Mouse (Mus musculus) embryonic facial prominence, embryonic 11.5 days (tissue): Measurements from ENCODE around the gene Cacna1f. TPM values are rescaled to one million over a fixed set of nuclear protein-coding genes. Genes with fewer than 3 reads are reported as not detected.
A peak's percentile ranks its signal among the peaks of the same experiment; 100 is the strongest.

ENCODE experiments used
- ATAC-seq: fragments of 200-750 bp; cut with Nextera tagmentation; replicated peaks from 2 replicates; pipeline ENCODE4 v1.8.0; 2017; ENCODE audit warnings: low read depth; ENCODE audit not compliant: insufficient number of reproducible peaks, low FRiP score, low TSS enrichment
- DNase-seq: peaks from one replicate; pipeline ENCODE4 v3.0.0-alpha.2; 2015; ENCODE audit warnings: low spot score
- H3K27ac ChIP-seq: fragments of 300-500 bp; sonication (generic); replicated peaks from 2 replicates; pipeline ENCODE4 v1.5.1; 2014; ENCODE audit warnings: mild to moderate bottlenecking, low read depth, low read length, control low read depth
- H3K27me3 ChIP-seq: fragments of 300-500 bp; sonication (generic); 2 replicates; pipeline ENCODE4 v1.6.1; 2014; ENCODE audit warnings: mild to moderate bottlenecking, low read length, moderate library complexity, mixed read lengths; ENCODE audit not compliant: control insufficient read depth, insufficient read depth
- H3K36me3 ChIP-seq: fragments of 300-500 bp; sonication (generic); replicated peaks from 2 replicates; pipeline ENCODE4 v1.6.1; 2014; ENCODE audit warnings: low read depth, mild to moderate bottlenecking, low read length, moderate library complexity, mixed read lengths; ENCODE audit not compliant: control insufficient read depth, insufficient read depth
- H3K4me1 ChIP-seq: fragments of 300-500 bp; sonication (generic); 2 replicates; pipeline ENCODE4 v1.6.1; 2014; ENCODE audit warnings: low read length, mixed read lengths; ENCODE audit not compliant: control insufficient read depth, insufficient read depth
- H3K4me2 ChIP-seq: fragments of 300-500 bp; sonication (generic); 2 replicates; pipeline ENCODE4 v1.6.1; 2014; ENCODE audit warnings: low read depth, mild to moderate bottlenecking, control low read depth, low read length, moderate library complexity
- H3K4me3 ChIP-seq: fragments of 300-500 bp; sonication (generic); 2 replicates; pipeline ENCODE4 v1.5.1; 2014; ENCODE audit warnings: low read depth, low read length, control low read depth
- H3K9ac ChIP-seq: fragments of 300-500 bp; sonication (generic); replicated peaks from 2 replicates; pipeline ENCODE4 v1.6.1; 2014; ENCODE audit warnings: mild to moderate bottlenecking, control low read depth, low read length
- H3K9me3 ChIP-seq: fragments of 300-500 bp; sonication (generic); replicated peaks from 2 replicates; pipeline ENCODE4 v1.6.1; 2016; ENCODE audit warnings: mild to moderate bottlenecking, low read length, inconsistent platforms, mixed read lengths; ENCODE audit not compliant: control insufficient read depth
- WGBS: fragments of 180-500 bp; shearing (Covaris S2); extraction: QIAGEN DNeasy Blood & Tissue Kit; methylation state at CpG from one replicate; pipeline ENCODE4 v1.1.7; 2014; 5-methylcytosine and 5-hydroxymethylcytosine counted together
- polyA plus RNA-seq: library from polyadenylated mRNA; unstranded; fragments of >200 nt; fragmentation: Nextera tagmentation; extraction: Ambion mirVana; gene quantifications from 2 replicates; pipeline ENCODE4 v1.2.1, GENCODE M21; 2014

Gene Cacna1f
- polyA plus RNA-seq, 1 experiment from 2014 or later, result not detected

GRCm38 (mm10) chrX:7658785-7659589 is 52.1 kb downstream of the Cacna1f start:
- H3K9ac ChIP-seq, result no peak overlapping the region
- no peak overlapping the region for H3K27ac ChIP-seq
- H3K4me1 ChIP-seq, result no peaks in the 10 kb centered on the region
- DNase-seq (no peak), ATAC-seq (peak; percentile 48; the same call in 1 of the 2 replicates)
- no peaks in the 10 kb centered on the region for H3K36me3 ChIP-seq
- no peak overlapping the region for H3K4me3 ChIP-seq
- H3K4me2 ChIP-seq, result no peak overlapping the region
- H3K27me3 ChIP-seq, result no peaks in the 10 kb centered on the region
- H3K9me3 ChIP-seq, result no peaks in the 10 kb centered on the region
- 48% methylated on average over 11 of the region's 11 CpGs for WGBS

GRCm38 (mm10) chrX:7661086-7661485 is 54.2 kb downstream of the Cacna1f start:
- Histone ChIP-seq H3K36me3 (no peaks in the 10 kb centered on the region), H3K4me1 (no peaks in the 10 kb centered on the region), H3K4me2 (no peak overlapping the region), H3K27me3 (no peaks in the 10 kb centered on the region), H3K9me3 (no peaks in the 10 kb centered on the region), H3K27ac (no peak overlapping the region), H3K9ac (no peak overlapping the region), H3K4me3 (no peak overlapping the region)
- DNase-seq (no peak), ATAC-seq (no peak)
- WGBS, result 78% methylated on average over 4 of the region's 4 CpGs

- no peak overlapping the region for H3K9ac ChIP-seq
- DNase-seq (no peak), ATAC-seq (no peak)
- H3K36me3 ChIP-seq, result no peaks in the 10 kb centered on the region
- H3K27ac ChIP-seq, result no peak overlapping the region
- no peaks in the 10 kb centered on the region for H3K27me3 ChIP-seq
- no peaks in the 10 kb centered on the region for H3K4me1 ChIP-seq
- H3K4me3 ChIP-seq, result no peak overlapping the region
- no peak overlapping the region for H3K4me2 ChIP-seq
- WGBS, result 81% methylated on average over 3 of the region's 3 CpGs
- H3K9me3 ChIP-seq, result no peaks in the 10 kb centered on the region
Measured at GRCm38 (mm10) chrX:7662936-7663335, 56.1 kb downstream of the Cacna1f start.

- no peak overlapping the region for H3K9ac ChIP-seq
- no peaks in the 10 kb centered on the region for H3K9me3 ChIP-seq
- no peak overlapping the region for H3K27ac ChIP-seq
- DNase-seq, result no peak
- no peaks in the 10 kb centered on the region for H3K4me1 ChIP-seq
- H3K36me3 ChIP-seq, result no peaks in the 10 kb centered on the region
- no peak for ATAC-seq
- H3K4me2 ChIP-seq, result no peak overlapping the region
- no peaks in the 10 kb centered on the region for H3K27me3 ChIP-seq
- H3K4me3 ChIP-seq, result no peak overlapping the region
- WGBS, result 90% methylated on average over 11 of the region's 11 CpGs
Measured at GRCm38 (mm10) chrX:7664791-7665190, 57.9 kb downstream of the Cacna1f start.

- Histone ChIP-seq H3K9ac (no peak overlapping the region), H3K36me3 (no peaks in the 10 kb centered on the region), H3K4me3 (no peak overlapping the region), H3K4me1 (no peaks in the 10 kb centered on the region), H3K27me3 (no peaks in the 10 kb centered on the region), H3K4me2 (no peak overlapping the region), H3K9me3 (no peaks in the 10 kb centered on the region), H3K27ac (no peak overlapping the region)
- 77% methylated on average over 21 of the region's 21 CpGs for WGBS
- DNase-seq, result no peak
- no peak for ATAC-seq
Measured at GRCm38 (mm10) chrX:7665739-7666502, 59.0 kb downstream of the Cacna1f start.

GRCm38 (mm10) chrX:7670390-7670881 is 63.6 kb downstream of the Cacna1f start:
- WGBS, result 15% methylated on average over 17 of the region's 19 CpGs
- H3K27ac ChIP-seq, result no peak overlapping the region

GRCm38 (mm10) chrX:7670921-7671623 is 64.2 kb downstream of the Cacna1f start, which contains the start of gene Plp2:
Plp2 (minus strand) TSS chrX:7671390.
- peak within 1 kb of the TSS; percentile 56 for H3K4me2 ChIP-seq
- no peaks in the 10 kb centered on the region for H3K9me3 ChIP-seq
- H3K9ac ChIP-seq, result peak within 1 kb of the TSS; percentile 41
- H3K27ac ChIP-seq, result no peak within 1 kb of the TSS
- ATAC-seq (peak; percentile 49; the same call in 1 of the 2 replicates), DNase-seq (no peak)
- H3K36me3 ChIP-seq, result no peaks in the 10 kb centered on the region
- H3K27me3 ChIP-seq, result no peaks in the 10 kb centered on the region
- peak within 1 kb of the TSS; percentile 37 for H3K4me3 ChIP-seq
- no peaks in the 10 kb centered on the region for H3K4me1 ChIP-seq
- 15% methylated on average over 35 of the region's 36 CpGs for WGBS

More at GRCm38 (mm10) chrX:7670390-7670881, 63.6 kb downstream of the Cacna1f start:
- Histone ChIP-seq H3K4me3 (peak overlapping the region; percentile 37), H3K9ac (peak overlapping the region; percentile 41; the same call in 1 of the 2 replicates), H3K27me3 (no peaks in the 10 kb centered on the region), H3K4me2 (peak overlapping the region; percentile 56), H3K36me3 (no peaks in the 10 kb centered on the region), H3K9me3 (no peaks in the 10 kb centered on the region), H3K4me1 (no peaks in the 10 kb centered on the region)
- DNase-seq, result peak; percentile 47
- ATAC-seq, result peak; percentile 46; the same call in 1 of the 2 replicates
